Mouse (Mus musculus): ENCODE measurements at regions not wholly inside any gene's neighbourhood (a gene's known extent, or its start where the extent isn't known, plus 50 kb on each side); places are given as distances from the start of the nearest gene placed in this dataset.

DNA sequence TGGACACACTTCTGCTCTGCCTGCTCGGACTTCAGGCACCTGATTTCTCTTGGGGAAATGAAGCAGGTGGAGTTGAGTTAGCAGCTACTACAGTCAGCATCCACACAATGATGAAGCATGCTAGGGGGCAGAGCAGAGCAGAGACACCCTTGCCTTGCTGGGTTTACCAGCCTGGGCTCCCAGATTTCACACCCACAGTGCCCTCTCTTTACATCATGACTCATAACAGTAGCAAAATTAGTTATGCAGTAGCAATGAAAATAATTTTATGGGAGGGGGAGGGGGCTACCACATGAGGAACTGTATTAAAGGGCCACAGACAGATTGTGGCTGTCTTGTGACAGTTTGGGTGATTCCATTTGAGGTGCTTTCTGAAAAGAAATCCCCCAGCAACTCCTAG, 50.0 kb upstream of the Rflna start:
- no peak overlapping the region for H3K4me3 ChIP-seq
- peaks cover 55% of the 10 kb centered on the region for H3K4me1 ChIP-seq
- H3K36me3 ChIP-seq = no peaks in the 10 kb centered on the region
- no peak overlapping the region for H3K9ac ChIP-seq
- H3K27me3 ChIP-seq = no peaks in the 10 kb centered on the region
- no peak overlapping the region for H3K27ac ChIP-seq
- H3K9me3 ChIP-seq = no peaks in the 10 kb centered on the region
- H3K4me2 ChIP-seq = no peak overlapping the region
- 66% methylated on average over 1 of the region's 1 CpGs for WGBS
- no peak for ATAC-seq (ENCODE audit: insufficient number of reproducible peaks, insufficient read depth, low FRiP score, low TSS enrichment, low read depth)

Data from embryonic facial prominence, embryonic 13.5 days (tissue).